Mouse (Mus musculus): ENCODE results near the gene Lepr. TPM values are rescaled to one million over a fixed set of nuclear protein-coding genes. Genes with fewer than 3 reads are reported as not detected.

Lepr gene
- total and polyA plus RNA-seq, 3 experiments, result 0.04 TPM; not detected in 2

- H3K4me1 ChIP-seq (ENCODE audit: control insufficient read depth in 1 of 2, insufficient read depth in 2 of 2, low read length in 2 of 2), result no peaks in the 10 kb centered on the region
- no peaks in the 10 kb centered on the region for H3K9me3 ChIP-seq (replicated peaks; ENCODE audit: insufficient read depth, low read length)
- H3K27ac ChIP-seq (ENCODE audit: control insufficient read depth, low read depth, low read length), result no peak overlapping the region
- no peaks in the 10 kb centered on the region for H3K79me2 ChIP-seq (ENCODE audit: control insufficient read depth, insufficient read depth, low read length, poor library complexity)
- no peak for TF ChIP-seq MYC (IDR thresholded peaks at IDR 0.05; ENCODE audit: low read depth, low read length)
- TF ChIP-seq MAZ (IDR thresholded peaks at IDR 0.05; ENCODE audit: low read depth, low read length), result no peak
- no peak for TF ChIP-seq ZMIZ1 (IDR thresholded peaks at IDR 0.05; ENCODE audit: low read depth, low read length)
- TF ChIP-seq SMC3 (IDR thresholded peaks at IDR 0.05; ENCODE audit: low read depth, low read length), result no peak
- no peak for TF ChIP-seq USF1 (IDR thresholded peaks at IDR 0.05; ENCODE audit: low read depth, low read length)
- no peak for TF ChIP-seq MEF2A (IDR thresholded peaks at IDR 0.05; ENCODE audit: extremely low read depth, insufficient replicate concordance, low read depth, low read length, poor library complexity, severe bottlenecking)
- TF ChIP-seq EP300 (IDR thresholded peaks at IDR 0.05; ENCODE audit: low read depth in 1 of 2, low read length in 2 of 2), result no peak
- no peak for TF ChIP-seq ELF1 (IDR thresholded peaks at IDR 0.05; ENCODE audit: low read depth, low read length)
- TF ChIP-seq ZC3H11A (IDR thresholded peaks at IDR 0.05; ENCODE audit: low read depth, low read length), result no peak
- TF ChIP-seq TAL1 (IDR thresholded peaks at IDR 0.05; ENCODE audit: low read length), result no peak
- TF ChIP-seq BHLHE40 (IDR thresholded peaks at IDR 0.05; ENCODE audit: borderline replicate concordance, low read depth, low read length), result no peak
- no peak for TF ChIP-seq TBP (IDR thresholded peaks at IDR 0.05; ENCODE audit: low read depth, low read length)
- no peak for TF ChIP-seq TCF12 (IDR thresholded peaks at IDR 0.05; ENCODE audit: low read depth, low read length)
- no peak for TF ChIP-seq RCOR1 (IDR thresholded peaks at IDR 0.05; ENCODE audit: low read depth, low read length)
- no peak for TF ChIP-seq E2F4 (IDR thresholded peaks at IDR 0.05; ENCODE audit: borderline replicate concordance, low read depth, low read length)
- TF ChIP-seq MAX (IDR thresholded peaks at IDR 0.05; ENCODE audit: low read length), result no peak
- TF ChIP-seq MYB (IDR thresholded peaks at IDR 0.05; ENCODE audit: low read depth, low read length), result no peak
- TF ChIP-seq HCFC1 (IDR thresholded peaks at IDR 0.05; ENCODE audit: low read depth, low read length), result no peak
- no peak for TF ChIP-seq CTCF (IDR thresholded peaks at IDR 0.05 in 2 of 3, conservative IDR thresholded peaks at IDR 0.05 in 1 of 3; ENCODE audit: control insufficient read depth in 1 of 3, insufficient read depth in 1 of 3, low read depth in 2 of 3, low read length in 3 of 3, poor library complexity in 1 of 3, severe bottlenecking in 1 of 3)
- no peaks in the 10 kb centered on the region for H3K36me3 ChIP-seq (ENCODE audit: control insufficient read depth in 1 of 2, insufficient read depth in 2 of 2, low read length in 2 of 2)
- no peak overlapping the region for H3K9ac ChIP-seq (ENCODE audit: control insufficient read depth, low read depth, low read length, poor library complexity, severe bottlenecking)
- H3K4me3 ChIP-seq (ENCODE audit: control insufficient read depth in 1 of 2, insufficient read depth in 1 of 2, low read depth in 2 of 2, low read length in 2 of 2), result no peak overlapping the region
- no peaks in the 10 kb centered on the region for H3K27me3 ChIP-seq (ENCODE audit: control insufficient read depth in 1 of 2, insufficient read depth in 2 of 2, low read length in 2 of 2)
- no peak for DNase-seq (ENCODE audit: low read depth, low spot score)
Observed at GRCm38 (mm10) chr4:101692892-101693291, 24.3 kb upstream of the Lepr start.

- no peak overlapping the region for H3K4me3 ChIP-seq (ENCODE audit: control insufficient read depth in 1 of 2, insufficient read depth in 1 of 2, low read depth in 2 of 2, low read length in 2 of 2)
- H3K27me3 ChIP-seq (ENCODE audit: control insufficient read depth in 1 of 2, insufficient read depth in 2 of 2, low read length in 2 of 2), result no peaks in the 10 kb centered on the region
- H3K79me2 ChIP-seq (ENCODE audit: control insufficient read depth, insufficient read depth, low read length, poor library complexity), result no peaks in the 10 kb centered on the region
- no peaks in the 10 kb centered on the region for H3K4me1 ChIP-seq (ENCODE audit: control insufficient read depth in 1 of 2, insufficient read depth in 2 of 2, low read length in 2 of 2)
- H3K27ac ChIP-seq (ENCODE audit: control insufficient read depth, low read depth, low read length), result no peak overlapping the region
- H3K9me3 ChIP-seq (replicated peaks; ENCODE audit: insufficient read depth, low read length), result no peaks in the 10 kb centered on the region
- TF ChIP-seq ETS1 (IDR thresholded peaks at IDR 0.05; ENCODE audit: low read depth, low read length) (no peak), ZNF384 (IDR thresholded peaks at IDR 0.05; ENCODE audit: low read depth, low read length) (no peak), TCF12 (IDR thresholded peaks at IDR 0.05; ENCODE audit: low read depth, low read length) (no peak), USF1 (IDR thresholded peaks at IDR 0.05; ENCODE audit: low read depth, low read length) (no peak), CTCF (IDR thresholded peaks at IDR 0.05 in 2 of 3, conservative IDR thresholded peaks at IDR 0.05 in 1 of 3; ENCODE audit: control insufficient read depth in 1 of 3, insufficient read depth in 1 of 3, low read depth in 2 of 3, low read length in 3 of 3, poor library complexity in 1 of 3, severe bottlenecking in 1 of 3) (no peak), ELF1 (IDR thresholded peaks at IDR 0.05; ENCODE audit: low read depth, low read length) (no peak), GATA1 (IDR thresholded peaks at IDR 0.05; ENCODE audit: low read depth, low read length) (no peak), TAL1 (IDR thresholded peaks at IDR 0.05; ENCODE audit: low read length) (no peak), E2F4 (IDR thresholded peaks at IDR 0.05; ENCODE audit: borderline replicate concordance, low read depth, low read length) (no peak), JUND (IDR thresholded peaks at IDR 0.05; ENCODE audit: low read depth, low read length) (no peak), MAZ (IDR thresholded peaks at IDR 0.05; ENCODE audit: low read depth, low read length) (no peak), CHD1 (IDR thresholded peaks at IDR 0.05; ENCODE audit: low read depth, low read length) (no peak), MEF2A (IDR thresholded peaks at IDR 0.05; ENCODE audit: extremely low read depth, insufficient replicate concordance, low read depth, low read length, poor library complexity, severe bottlenecking) (no peak), GABPA (IDR thresholded peaks at IDR 0.05; ENCODE audit: low read depth, low read length) (no peak), POLR2AphosphoS2 (IDR thresholded peaks at IDR 0.05; ENCODE audit: low read length) (no peak), BHLHE40 (IDR thresholded peaks at IDR 0.05; ENCODE audit: borderline replicate concordance, low read depth, low read length) (no peak), POLR2A (IDR thresholded peaks at IDR 0.05; ENCODE audit: control insufficient read depth in 1 of 2, insufficient read depth in 1 of 2, low read depth in 1 of 2, low read length in 2 of 2, poor library complexity in 1 of 2) (no peak)
- H3K36me3 ChIP-seq (ENCODE audit: control insufficient read depth in 1 of 2, insufficient read depth in 2 of 2, low read length in 2 of 2), result no peaks in the 10 kb centered on the region
- DNase-seq (ENCODE audit: low read depth, low spot score), result no peak
- no peak overlapping the region for H3K9ac ChIP-seq (ENCODE audit: control insufficient read depth, low read depth, low read length, poor library complexity, severe bottlenecking)
Observed at GRCm38 (mm10) chr4:101694529-101694928, 22.7 kb upstream of the Lepr start.

All from MEL (cell line).